Mouse (Mus musculus): Measurements from ENCODE around the gene Ttc13. TPM values are rescaled to one million over a fixed set of nuclear protein-coding genes. Genes with fewer than 3 reads are reported as not detected.
A peak's percentile ranks its signal among the peaks of the same experiment; 100 is the strongest.

The Ttc13 gene
- polyA plus RNA-seq, 1 experiment = 25.6 TPM

DNA sequence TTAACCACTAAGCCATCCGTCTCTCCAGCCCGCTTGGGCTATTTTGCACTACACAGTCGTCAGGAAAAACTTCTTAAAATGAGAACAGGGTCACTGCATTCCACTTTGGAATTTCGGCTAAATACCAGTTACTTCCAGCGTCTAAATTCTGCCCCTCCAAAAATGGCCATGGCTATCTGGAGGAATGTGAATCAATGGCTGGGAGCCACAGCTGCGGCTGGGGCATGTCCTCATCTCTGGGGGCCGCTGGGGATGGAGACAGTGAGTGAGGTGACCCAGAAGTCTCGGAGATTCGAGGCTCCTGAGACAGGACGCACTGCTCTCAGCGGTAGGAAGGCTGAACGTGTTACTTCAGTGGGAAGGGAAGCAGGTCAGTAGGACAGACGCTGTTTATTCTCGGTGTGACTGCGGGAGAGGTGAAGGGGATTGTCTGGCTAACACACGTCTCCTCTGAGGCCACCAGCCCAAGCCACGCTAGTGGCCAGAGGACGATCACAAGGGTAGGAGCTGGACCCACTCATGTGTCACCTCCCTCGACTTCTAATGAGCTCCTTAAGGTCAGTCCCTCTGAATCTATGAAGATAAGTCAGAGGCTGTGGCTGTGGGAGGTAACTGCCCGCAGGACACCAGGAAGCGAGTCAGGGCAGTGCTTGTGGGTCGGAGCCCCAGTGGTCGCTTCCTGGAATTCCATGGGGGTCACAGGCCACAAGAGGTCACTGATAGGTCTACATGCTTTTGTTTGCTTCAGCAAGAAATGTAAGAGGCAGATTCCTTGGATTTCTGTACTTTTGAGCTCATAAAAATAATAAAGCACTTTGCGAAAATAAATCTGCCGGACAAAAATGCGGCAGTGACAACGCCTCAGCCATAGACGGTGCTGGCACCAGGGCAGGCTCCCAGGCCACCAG lies 68.0 kb downstream of the Ttc13 start:
- H3K4me3 ChIP-seq = no peak overlapping the region
- peaks cover 59% of the 10 kb centered on the region for H3K79me2 ChIP-seq (ENCODE audit: control insufficient read depth, insufficient read depth)
- no peaks in the 10 kb centered on the region for H3K27me3 ChIP-seq (ENCODE audit: control insufficient read depth, insufficient read depth, insufficient read length)
- peaks cover 14% of the 10 kb centered on the region for H3K36me3 ChIP-seq (ENCODE audit: control insufficient read depth, insufficient read depth)
- no peak overlapping the region for H3ac ChIP-seq (ENCODE audit: control insufficient read depth, insufficient read length)
- no peak for TF ChIP-seq POLR2A (IDR thresholded peaks at IDR 0.05; ENCODE audit: insufficient read length, low read depth)
- TF ChIP-seq MYOG (IDR thresholded peaks at IDR 0.05; ENCODE audit: control insufficient read depth in 1 of 3, insufficient read depth in 1 of 3, insufficient read length in 2 of 3, low read depth in 2 of 3) = peak in 1 of 3 experiments; percentile 37
- peak overlapping the region; percentile 28 for H3K4me2 ChIP-seq (ENCODE audit: low read depth)

DNA sequence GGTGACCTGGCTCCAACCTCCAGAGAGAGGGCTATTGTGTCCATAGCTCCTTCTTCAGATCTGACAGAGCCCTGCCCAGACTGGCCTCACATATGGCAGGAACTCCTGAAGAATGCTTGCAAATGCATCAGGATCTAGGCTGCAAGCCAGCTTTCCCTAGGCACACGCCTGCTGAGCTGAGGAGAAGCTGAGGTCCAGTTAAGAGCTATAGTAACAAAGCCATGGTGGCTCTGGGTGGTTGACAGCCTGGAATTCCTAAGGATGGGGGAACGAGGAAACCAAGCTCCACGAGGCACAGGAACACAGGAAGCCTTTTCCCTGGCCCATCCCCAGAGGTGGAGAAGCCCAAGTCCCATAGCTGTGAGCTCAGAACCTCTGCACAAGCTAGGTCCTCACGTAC lies 69.2 kb downstream of the Ttc13 start:
- TF ChIP-seq CEBPB (IDR thresholded peaks at IDR 0.05; ENCODE audit: insufficient read depth, poor library complexity, severe bottlenecking) = no peak
- no peak for TF ChIP-seq TCF3 (IDR thresholded peaks at IDR 0.05; ENCODE audit: insufficient read length, low read depth)
- TF ChIP-seq SRF (IDR thresholded peaks at IDR 0.05; ENCODE audit: control insufficient read depth, insufficient read length, low read depth) = no peak
- no peak for TF ChIP-seq MAX (IDR thresholded peaks at IDR 0.05; ENCODE audit: low read depth)
- no peak for TF ChIP-seq POLR2AphosphoS2 (IDR thresholded peaks at IDR 0.05; ENCODE audit: insufficient read length, low read depth)
- no peak for TF ChIP-seq MYOD1 (IDR thresholded peaks at IDR 0.05; ENCODE audit: control insufficient read depth in 1 of 3, insufficient read length in 2 of 3, low read depth in 2 of 3)
- Histone ChIP-seq H3K27me3 (ENCODE audit: control insufficient read depth, insufficient read depth, insufficient read length) (no peaks in the 10 kb centered on the region), H3K4me2 (ENCODE audit: low read depth) (peak overlapping the region; percentile 1), H3ac (ENCODE audit: control insufficient read depth, insufficient read length) (no peak overlapping the region), H3K4me3 (no peak overlapping the region), H3K79me2 (ENCODE audit: control insufficient read depth, insufficient read depth) (peaks cover 55% of the 10 kb centered on the region), H3K36me3 (ENCODE audit: control insufficient read depth, insufficient read depth) (peaks cover 14% of the 10 kb centered on the region)

DNA sequence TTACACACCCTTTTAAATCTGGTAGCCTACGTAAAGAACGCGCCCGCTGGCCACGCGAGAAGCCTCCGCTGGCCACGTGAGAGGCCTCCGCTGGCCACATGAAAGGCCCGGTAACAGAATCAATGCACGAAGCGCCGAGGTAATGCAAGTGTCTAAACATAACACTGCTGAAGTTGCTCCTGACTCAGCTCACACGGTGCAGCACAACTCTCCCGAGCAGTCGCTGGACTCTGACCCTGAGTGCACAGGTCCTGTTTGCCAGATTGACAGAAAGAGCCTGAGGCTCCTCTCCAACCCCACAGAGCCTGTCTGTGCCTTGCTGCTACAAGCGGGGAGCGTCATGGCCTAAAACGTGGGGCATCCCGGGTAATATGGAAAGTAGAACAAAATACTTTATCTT lies 70.0 kb downstream of the Ttc13 start:
- Histone ChIP-seq H3K4me3 (no peak overlapping the region), H3ac (ENCODE audit: control insufficient read depth, insufficient read length) (no peak overlapping the region), H3K79me2 (ENCODE audit: control insufficient read depth, insufficient read depth) (peaks cover 53% of the 10 kb centered on the region), H3K4me2 (ENCODE audit: low read depth) (no peak overlapping the region), H3K36me3 (ENCODE audit: control insufficient read depth, insufficient read depth) (peaks cover 14% of the 10 kb centered on the region), H3K27me3 (ENCODE audit: control insufficient read depth, insufficient read depth, insufficient read length) (no peaks in the 10 kb centered on the region)
- TF ChIP-seq POLR2AphosphoS2 (IDR thresholded peaks at IDR 0.05; ENCODE audit: insufficient read length, low read depth) = no peak

DNA sequence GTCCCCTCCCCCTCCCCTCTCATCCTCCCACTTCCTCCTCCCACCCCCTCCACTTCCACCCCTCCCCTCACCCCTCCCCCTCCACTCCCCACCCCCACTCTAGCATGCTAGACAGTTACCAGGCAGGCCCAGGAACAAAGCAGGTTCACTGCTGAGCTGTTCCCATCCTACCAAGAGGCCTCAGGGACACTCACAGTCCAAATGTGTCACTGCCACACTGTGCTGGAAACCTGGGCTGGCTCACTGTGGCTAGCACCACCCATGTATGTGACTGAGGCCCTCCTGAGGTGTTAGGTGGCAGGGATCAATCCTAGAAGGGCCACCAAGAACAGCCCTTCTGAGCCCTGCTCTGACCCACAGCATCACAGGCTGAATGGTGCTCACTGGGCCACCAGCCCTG lies 73.5 kb downstream of the Ttc13 start:
- H3K79me2 ChIP-seq (ENCODE audit: control insufficient read depth, insufficient read depth) = peaks cover 43% of the 10 kb centered on the region
- no peak overlapping the region for H3ac ChIP-seq (ENCODE audit: control insufficient read depth, insufficient read length)
- TF ChIP-seq MYOD1 (IDR thresholded peaks at IDR 0.05; ENCODE audit: control insufficient read depth in 1 of 3, insufficient read length in 2 of 3, low read depth in 2 of 3) = no peak
- no peak for TF ChIP-seq USF1 (IDR thresholded peaks at IDR 0.05; ENCODE audit: low read depth)
- no peak for TF ChIP-seq TCF3 (IDR thresholded peaks at IDR 0.05; ENCODE audit: insufficient read length, low read depth)
- no peak for TF ChIP-seq SRF (IDR thresholded peaks at IDR 0.05; ENCODE audit: control insufficient read depth, insufficient read length, low read depth)
- no peak for TF ChIP-seq TCF12 (IDR thresholded peaks at IDR 0.05; ENCODE audit: insufficient read depth, poor library complexity, severe bottlenecking)
- no peak for TF ChIP-seq POLR2A (IDR thresholded peaks at IDR 0.05; ENCODE audit: insufficient read length, low read depth)
- no peak for TF ChIP-seq E2F4 (IDR thresholded peaks at IDR 0.05; ENCODE audit: insufficient read depth)
- TF ChIP-seq MYOG (IDR thresholded peaks at IDR 0.05; ENCODE audit: control insufficient read depth in 1 of 3, insufficient read depth in 1 of 3, insufficient read length in 2 of 3, low read depth in 2 of 3) = no peak
- TF ChIP-seq POLR2AphosphoS2 (IDR thresholded peaks at IDR 0.05; ENCODE audit: insufficient read length, low read depth) = no peak
- TF ChIP-seq REST (IDR thresholded peaks at IDR 0.05; ENCODE audit: insufficient read depth, insufficient read length) = no peak
- no peak overlapping the region for H3K4me2 ChIP-seq (ENCODE audit: low read depth)
- H3K27me3 ChIP-seq (ENCODE audit: control insufficient read depth, insufficient read depth, insufficient read length) = no peaks in the 10 kb centered on the region
- H3K4me3 ChIP-seq = no peak overlapping the region
- H3K36me3 ChIP-seq (ENCODE audit: control insufficient read depth, insufficient read depth) = peaks cover 6% of the 10 kb centered on the region

DNA sequence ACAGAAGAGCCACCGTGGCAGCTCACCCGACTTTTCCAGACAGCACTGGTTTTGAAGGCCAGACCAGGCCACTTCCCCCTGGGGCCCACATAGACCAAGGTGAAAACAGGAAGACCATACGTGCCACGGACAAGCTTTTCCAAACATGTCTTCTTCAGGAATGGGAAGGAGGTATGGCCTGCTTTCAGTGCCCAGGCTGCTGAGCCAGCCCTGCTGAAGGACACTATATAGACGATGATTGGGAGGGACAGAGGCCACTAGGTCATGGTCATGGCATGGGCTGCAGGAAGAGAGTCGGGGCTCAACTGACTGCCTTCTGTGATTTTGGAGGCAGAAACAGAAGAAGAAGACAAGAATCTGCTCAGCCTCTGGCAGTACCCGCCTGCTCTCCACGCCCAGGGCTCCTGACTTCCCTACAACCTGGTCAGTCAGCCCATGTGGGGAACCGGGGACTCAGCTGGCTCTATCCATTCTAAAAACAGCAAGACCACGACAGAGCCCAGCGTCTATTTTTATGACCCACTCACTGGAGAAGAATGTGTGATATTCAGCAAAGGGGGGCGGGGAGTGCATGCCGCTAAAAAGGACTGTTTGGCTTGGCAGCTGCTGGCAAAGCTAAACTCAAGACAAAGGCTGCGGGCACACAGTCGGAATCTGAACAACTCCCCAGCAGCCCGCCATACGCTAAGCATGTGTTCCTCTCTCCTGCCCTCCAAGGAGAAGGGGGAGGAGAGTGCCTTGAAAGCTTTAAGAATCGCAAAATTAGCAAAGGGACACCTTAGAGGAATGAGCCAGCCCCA lies 78.0 kb downstream of the Ttc13 start:
- H3K4me2 ChIP-seq (ENCODE audit: low read depth) = peak overlapping the region; percentile 85
- TF ChIP-seq POLR2A (IDR thresholded peaks at IDR 0.05; ENCODE audit: insufficient read length, low read depth) (no peak), E2F4 (IDR thresholded peaks at IDR 0.05; ENCODE audit: insufficient read depth) (peak; percentile 13), MYOD1 (IDR thresholded peaks at IDR 0.05; ENCODE audit: control insufficient read depth in 1 of 3, insufficient read length in 2 of 3, low read depth in 2 of 3) (peak; percentile 45 to 77 (median 64)), TCF3 (IDR thresholded peaks at IDR 0.05; ENCODE audit: insufficient read length, low read depth) (peak; percentile 28), MYOG (IDR thresholded peaks at IDR 0.05; ENCODE audit: control insufficient read depth in 1 of 3, insufficient read depth in 1 of 3, insufficient read length in 2 of 3, low read depth in 2 of 3) (peak; percentile 2 to 82 (median 23)), POLR2AphosphoS2 (IDR thresholded peaks at IDR 0.05; ENCODE audit: insufficient read length, low read depth) (peak; percentile 49), MAX (IDR thresholded peaks at IDR 0.05; ENCODE audit: low read depth) (peak; percentile 4), USF1 (IDR thresholded peaks at IDR 0.05; ENCODE audit: low read depth) (peak; percentile 10), CEBPB (IDR thresholded peaks at IDR 0.05; ENCODE audit: insufficient read depth, poor library complexity, severe bottlenecking) (no peak), TCF12 (IDR thresholded peaks at IDR 0.05; ENCODE audit: insufficient read depth, poor library complexity, severe bottlenecking) (peak; percentile 65), SRF (IDR thresholded peaks at IDR 0.05; ENCODE audit: control insufficient read depth, insufficient read length, low read depth) (peak; percentile 7)
- no peaks in the 10 kb centered on the region for H3K27me3 ChIP-seq (ENCODE audit: control insufficient read depth, insufficient read depth, insufficient read length)
- no peak overlapping the region for H3K4me3 ChIP-seq
- peaks cover 48% of the 10 kb centered on the region for H3K79me2 ChIP-seq (ENCODE audit: control insufficient read depth, insufficient read depth)
- peaks cover 9% of the 10 kb centered on the region for H3K36me3 ChIP-seq (ENCODE audit: control insufficient read depth, insufficient read depth)
- no peak overlapping the region for H3ac ChIP-seq (ENCODE audit: control insufficient read depth, insufficient read length)
